Mouse (Mus musculus): ENCODE results near the gene Tchh.

DNA sequence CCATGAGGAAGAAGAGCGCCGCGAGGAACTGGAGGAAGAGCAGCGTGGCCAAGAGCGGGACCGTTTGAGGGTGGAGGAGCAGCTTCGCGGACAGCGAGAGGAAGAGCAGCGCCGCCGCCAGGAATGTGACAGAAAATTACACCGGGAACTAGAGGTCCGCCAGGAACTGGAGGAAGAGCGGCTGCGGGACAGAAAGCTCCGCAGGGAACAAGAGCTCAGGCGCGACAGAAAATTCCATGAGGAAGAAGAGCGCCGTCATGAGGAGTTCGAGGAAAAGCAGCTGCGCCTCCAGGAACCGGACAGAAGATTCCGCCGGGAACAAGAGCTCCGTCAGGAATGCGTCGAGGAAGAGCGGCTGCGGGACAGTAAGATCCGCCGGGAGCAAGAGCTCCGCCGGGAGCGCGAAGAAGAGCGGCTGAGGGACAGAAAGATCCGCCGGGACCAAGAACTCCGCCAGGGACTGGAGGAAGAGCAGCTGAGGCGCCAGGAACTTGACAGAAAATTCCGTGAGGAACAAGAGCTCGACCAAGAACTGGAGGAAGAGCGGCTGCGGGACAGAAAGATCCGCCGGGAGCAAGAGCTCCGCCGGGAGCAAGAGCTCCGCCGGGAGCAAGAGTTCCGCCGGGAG lies 4.1 kb downstream of the Tchh start:
- peak; percentile 7; the same call in 1 of the 2 replicates for TF ChIP-seq CTCF (IDR thresholded peaks at IDR 0.05)
- no peak for TF ChIP-seq POLR2A (IDR thresholded peaks at IDR 0.05; ENCODE audit: insufficient read depth, low read depth, low read length)
- TF ChIP-seq EP300 (IDR thresholded peaks at IDR 0.05; ENCODE audit: insufficient read depth, low read depth, low read length), result no peak
